Mouse (Mus musculus) T-helper 17 cell (primary cell): ENCODE measurements around the gene Mbl2.
"Not testable (repeated sequence)": the region's sequence is repeated elsewhere in the genome, so short reads cannot be mapped to it uniquely, and the experiment has no call there.

Experiments used
- in situ Hi-C, 2 experiments: fragments of 300-600 bp; cut with MboI, MseI; formaldehyde crosslinking; loops; 1 replicate in 1 of 2; 2 replicates in 1 of 2; pipeline ENCODE4 v1.15.1; 2025; ENCODE audit warnings: high pct_unique_total_duplicates in 2 of 2

Mbl2 gene

DNA sequence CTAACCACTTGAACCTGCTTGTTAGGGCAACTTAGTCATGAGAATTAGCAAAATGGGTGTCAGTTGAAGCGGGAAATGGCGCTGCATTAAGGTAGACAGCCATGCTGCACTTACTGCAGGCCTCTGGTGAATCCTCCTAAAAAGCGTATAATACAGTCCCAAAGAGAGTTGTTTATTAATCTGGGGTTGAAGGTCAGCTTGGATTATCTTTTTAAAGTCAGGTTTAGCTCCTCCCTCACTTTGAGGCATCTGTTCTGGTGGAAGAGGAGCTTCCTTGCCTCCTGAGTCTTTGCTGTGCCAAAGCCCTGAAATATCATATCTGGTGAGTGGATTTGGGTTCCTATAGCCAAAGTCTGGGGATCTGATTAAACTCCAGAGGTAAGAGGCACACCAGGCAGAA is at the start of gene Mbl2:
TSS of gene Mbl2 (plus strand) at position 252 of the 400 bp plus-strand sequence.
- in situ Hi-C loops, result no loop called here

DNA sequence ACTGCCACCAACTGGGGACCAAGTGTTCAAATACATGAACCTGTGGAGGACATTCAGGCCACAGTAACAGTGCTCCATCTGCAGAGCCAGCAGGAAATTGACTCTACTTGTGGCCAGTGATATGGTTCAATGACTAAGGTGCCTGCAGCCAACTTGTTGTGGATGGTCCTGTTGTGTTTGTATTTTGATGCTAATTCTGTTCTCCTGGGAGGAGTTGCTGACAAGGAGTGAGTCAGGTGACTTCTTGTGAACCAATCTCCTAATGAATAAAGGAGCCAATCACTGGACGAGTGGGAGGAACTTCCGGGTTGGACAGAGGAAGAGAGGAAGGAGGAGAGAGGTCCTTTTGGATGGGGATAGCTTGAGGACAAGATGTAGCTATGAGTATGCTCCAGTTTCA is 47.2 kb upstream of the Mbl2 start:
- in situ Hi-C loops, result no loop called here

DNA sequence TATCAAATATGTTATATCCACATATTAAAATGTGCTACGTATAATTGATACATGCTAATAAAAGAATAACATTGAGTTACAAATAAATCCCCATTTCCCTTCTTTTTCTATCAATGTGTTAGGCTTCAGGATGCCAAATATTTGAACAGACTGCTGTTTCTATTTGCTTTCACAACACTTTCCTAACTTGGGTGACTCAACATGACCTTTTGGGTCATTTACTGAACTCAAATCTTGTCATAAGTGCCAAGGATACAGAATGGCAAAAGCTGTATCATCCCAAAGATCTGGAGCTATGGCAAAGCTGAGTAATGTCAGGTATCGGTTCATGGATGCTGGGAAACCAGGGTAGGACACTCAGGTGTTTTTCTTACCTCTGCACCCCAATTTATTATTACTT is 45.5 kb upstream of the Mbl2 start:
- in situ Hi-C loops, result no loop called here

DNA sequence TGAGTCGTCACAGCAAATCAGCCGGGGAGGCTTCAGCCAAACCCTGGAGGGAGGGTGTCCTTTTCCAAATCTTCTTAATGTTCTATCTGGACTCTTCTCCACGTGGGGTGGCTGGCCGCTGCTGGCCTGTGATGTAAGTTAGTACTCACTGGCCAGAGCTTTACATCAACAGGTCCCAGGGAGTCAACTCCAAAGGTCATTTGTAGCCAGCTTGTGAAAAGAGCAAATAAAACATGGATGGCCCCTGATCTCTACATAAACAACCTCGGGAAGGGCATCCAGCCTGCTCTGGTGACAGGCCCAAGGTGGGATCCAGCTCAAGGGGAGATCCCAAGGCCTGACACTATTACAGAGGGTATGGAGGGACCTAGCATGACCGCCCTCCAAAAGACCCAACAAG is 37.7 kb upstream of the Mbl2 start:
- in situ Hi-C loops, result no loop called here

DNA sequence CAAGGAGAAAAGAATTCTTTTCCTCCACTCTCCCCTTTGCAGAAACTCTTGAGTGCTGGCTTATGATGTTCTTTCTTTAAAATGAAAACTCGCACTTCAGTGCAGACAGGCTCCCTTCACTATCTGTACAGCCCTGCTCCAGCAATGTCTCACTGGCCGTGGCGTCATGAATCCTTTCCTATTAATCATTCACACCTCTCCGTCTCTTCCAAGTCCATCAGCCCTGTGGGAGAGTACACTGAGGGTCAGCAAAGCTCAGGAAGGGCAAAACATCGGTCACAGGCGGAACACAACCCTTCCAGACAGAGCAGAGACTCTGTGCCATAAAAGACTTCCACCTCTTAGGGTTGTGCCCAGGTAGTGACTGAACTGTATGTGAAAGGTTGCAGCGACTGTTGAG is 30.6 kb upstream of the Mbl2 start:
- in situ Hi-C loops, result no loop called here

DNA sequence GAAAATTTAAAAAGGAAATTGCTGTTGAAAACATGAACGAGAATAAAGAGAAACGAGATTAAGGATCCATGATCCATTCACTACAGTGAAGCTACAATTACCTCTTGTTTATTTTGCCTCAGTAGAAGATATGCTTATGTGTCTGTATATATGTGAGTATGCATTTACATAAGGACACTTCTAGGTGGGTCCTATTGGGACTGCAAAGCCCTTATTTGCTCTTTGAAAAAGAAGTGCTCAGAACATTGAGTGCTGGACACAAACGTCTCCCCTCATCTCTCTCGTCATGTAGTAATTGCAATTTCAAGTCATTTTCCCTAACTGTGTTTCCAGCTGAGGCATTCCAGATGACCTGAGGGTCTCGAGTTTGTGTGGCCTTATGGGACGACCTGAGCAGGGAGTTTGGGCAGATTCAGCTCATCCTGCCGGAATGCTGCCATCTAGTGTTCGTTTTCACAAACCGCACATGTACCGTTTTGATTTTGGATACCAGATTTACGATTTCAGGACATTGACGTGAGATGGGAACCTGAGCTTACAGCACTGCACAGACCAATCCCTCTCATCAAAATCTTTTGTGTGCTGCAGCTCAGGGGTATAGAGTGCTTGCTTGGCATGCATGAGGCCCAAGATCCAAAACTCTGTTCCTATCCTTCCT is 27.5 kb upstream of the Mbl2 start:
- in situ Hi-C loops, result loop anchor here (5.0 kb wide), 2 partner anchors 38 to 383 kb away; no protein-coding TSS in a partner anchor

DNA sequence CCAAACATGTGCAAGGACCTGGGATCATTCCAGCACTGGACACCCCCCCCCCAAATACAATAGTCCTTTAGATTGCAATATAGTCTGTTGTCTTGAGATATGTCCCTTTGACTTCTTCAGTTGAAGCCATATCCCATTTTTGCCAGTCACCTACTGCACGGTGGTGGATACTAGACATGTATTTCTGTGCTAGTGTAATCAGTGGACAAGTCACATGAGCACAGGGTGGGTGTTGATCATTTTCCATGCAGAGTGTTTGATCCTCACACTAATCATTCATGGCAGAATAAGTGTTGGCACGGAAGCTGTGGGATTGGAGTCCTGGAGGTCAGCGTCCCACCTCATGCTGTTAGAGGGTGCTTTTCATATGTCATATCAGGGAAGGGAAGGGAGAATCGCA is 26.9 kb upstream of the Mbl2 start:
- in situ Hi-C loops, result loop anchor here (5.0 kb wide), 2 partner anchors 39 to 384 kb away; no protein-coding TSS in a partner anchor

DNA sequence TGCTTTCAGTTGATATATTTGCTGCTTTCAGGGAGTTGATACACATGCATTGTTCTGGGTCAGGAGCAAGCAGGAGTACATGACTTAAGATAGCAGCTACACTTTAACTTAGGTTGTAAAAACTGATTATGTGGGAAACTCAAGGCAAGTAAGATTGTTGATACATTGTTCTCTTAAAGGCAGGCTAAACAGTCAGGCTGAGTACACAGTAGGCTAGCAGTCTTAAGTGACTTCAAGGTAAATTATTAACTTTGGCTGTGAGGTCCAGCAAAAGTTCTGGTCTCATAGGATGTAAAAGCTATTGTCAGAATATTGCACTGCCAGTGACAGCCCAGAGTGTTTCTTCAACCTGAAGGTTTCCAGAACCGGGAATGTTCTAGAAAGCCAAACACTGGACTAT is 25.8 kb upstream of the Mbl2 start:
- in situ Hi-C loops, result loop anchor here (5.0 kb wide), 2 partner anchors 40 to 385 kb away; no protein-coding TSS in a partner anchor

DNA sequence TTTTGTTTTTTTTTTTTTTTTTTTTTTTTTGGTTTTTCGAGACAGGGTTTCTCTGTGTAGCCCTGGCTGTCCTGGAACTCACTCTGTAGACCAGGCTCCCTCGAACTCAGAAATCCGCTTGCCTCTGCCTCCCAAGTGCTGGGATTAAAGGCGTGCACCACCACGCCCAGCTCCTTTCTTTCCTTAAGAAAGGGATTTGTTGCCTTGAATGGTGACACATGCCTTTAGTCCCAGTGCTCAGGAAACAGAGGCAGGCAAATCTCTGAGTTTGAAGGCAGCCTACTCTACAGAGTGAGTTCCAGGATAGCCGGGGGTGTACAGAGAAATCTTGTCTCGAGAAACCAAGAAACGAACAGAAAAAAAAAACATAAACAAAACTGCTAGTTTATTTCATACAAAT is 23.7 kb upstream of the Mbl2 start:
- in situ Hi-C loops, result loop anchor here (5.0 kb wide), 2 partner anchors 42 to 387 kb away; no protein-coding TSS in a partner anchor

DNA sequence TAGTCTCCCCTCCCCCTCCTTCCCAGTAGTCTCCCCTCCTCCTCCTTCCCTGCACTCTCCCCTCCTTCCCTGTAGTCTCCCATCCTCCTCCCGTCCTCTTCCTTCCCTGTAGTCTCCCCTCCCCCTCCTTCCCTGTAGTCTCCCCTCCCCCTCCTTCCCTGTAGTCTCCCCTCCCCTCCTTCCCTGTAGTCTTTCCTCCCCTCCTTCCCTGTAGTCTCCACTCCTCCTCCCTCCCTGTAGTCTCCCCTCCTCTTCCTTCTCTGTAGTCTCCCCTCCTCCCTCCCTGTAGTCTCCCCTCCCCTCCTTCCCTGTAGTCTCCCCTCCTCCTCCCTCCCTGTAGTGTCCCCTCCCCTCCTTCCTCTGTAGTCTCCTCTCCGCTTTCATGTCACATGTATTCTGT is 18.7 kb upstream of the Mbl2 start:
- in situ Hi-C loops, result no loop called here

DNA sequence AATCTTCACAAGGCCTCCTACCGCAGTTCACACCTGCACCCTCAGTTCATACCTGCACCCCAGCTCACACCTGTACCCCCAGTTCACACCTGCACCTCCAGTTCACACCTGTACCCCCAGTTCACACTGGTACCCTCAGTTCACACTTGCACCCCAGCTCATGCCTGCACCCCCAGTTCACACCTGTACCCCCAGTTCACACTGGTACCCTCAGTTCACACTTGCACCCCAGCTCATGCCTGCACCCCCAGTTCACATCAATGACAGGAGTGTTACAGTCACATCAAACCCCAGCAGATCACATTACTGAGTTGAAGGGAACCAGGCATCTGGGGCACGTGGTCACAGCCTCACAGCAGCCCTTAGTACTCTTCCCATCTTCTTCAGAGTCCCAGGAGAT is 17.0 kb upstream of the Mbl2 start:
- in situ Hi-C loops, result not testable (repeated sequence)

DNA sequence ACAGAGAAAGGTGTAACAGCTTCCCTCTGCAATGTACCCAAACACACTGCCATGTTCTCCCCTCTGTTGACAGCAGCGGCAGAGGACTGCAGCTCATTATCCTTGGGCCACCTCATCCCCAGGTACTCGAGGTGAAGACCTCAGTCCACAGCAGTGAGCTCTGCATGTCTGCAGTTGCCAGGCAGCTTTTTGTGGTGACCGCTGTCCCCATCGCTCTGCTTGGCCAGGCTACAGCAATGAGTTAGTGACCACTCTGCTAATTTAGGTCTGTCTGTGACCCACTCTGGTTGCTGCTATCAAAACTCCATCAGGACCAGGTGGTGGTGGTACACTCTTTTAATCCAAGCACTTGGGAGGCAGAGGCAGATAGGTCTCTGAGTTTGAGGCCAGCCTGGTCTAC is 16.6 kb upstream of the Mbl2 start:
- in situ Hi-C loops, result no loop called here

DNA sequence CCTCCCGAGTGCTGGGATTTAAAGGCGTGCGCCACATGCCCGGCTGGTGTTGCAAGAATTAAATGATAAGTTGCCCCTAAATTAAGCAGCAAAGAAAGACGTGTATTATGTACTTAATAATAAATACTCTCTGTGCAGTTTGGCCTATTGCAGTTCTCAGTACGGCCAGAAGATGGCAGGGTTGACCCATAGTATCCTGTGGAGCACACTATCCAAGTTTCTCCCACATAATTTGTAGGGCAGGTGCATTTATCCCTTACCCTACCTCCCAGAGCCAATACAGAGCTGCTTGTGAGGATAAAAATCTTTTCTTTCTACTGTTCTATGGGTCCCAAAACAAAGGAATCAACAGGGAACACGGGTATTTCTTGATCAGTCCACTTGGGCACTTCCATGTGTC is 15.4 kb upstream of the Mbl2 start:
- in situ Hi-C loops, result no loop called here

DNA sequence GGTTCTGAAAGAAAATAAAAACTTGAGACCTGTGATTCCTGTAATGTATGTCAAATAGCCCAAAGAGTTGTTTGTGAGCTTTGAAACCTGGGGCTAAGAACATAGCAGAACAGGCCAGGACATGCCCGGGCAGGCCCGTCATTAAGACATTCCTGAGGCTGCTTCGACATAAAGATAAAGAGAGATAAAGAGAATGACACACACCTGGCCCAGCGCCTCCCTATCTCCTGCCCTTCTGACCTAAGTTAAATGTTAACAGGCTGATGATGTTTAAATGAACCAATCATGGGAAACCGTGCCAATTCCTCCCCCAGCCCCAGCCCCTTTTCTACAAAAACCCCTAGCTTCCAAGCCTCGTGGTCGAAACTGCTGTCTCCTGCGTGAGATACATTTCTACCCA is 10.1 kb upstream of the Mbl2 start:
- in situ Hi-C loops, result not testable (repeated sequence)

DNA sequence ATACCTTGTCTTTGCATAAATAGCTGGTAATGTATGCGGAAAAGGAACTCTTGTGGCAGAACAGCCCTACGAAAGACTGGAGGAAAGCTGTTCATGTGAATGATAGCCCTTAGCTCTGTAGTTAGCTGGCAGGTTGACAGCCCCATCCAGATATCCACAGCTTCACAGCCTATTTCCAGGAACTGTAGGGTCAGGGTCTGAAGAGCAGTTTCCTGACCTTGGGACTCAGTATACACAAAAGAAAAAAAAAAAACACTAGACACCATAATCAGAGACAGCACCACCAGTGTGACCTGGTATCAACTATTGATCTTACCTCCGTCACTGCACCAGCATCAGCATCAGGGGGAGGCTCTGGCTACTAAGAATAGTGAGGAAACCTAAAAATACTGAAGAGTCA is 3.3 kb upstream of the Mbl2 start:
- in situ Hi-C loops, result no loop called here

DNA sequence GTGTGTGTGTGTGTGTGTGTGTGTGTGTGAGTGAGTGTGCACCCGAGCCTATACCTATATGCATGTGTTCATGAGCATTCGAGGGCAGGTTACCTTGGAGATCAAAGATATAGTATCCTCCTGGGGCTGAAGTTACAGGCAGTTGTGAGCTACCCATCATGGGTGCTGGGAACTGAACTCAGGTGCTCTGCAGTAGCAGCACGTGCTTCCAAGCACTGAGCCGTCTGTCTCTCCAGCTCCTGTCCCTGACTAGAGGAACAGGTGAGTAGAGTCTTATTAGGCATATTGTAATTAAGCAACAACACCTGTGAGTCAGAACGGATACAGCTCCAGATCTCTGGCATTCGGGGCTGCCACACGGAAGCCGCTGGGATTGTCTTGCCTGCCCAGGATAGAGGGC is 1.7 kb downstream of the Mbl2 start:
- in situ Hi-C loops, result no loop called here

DNA sequence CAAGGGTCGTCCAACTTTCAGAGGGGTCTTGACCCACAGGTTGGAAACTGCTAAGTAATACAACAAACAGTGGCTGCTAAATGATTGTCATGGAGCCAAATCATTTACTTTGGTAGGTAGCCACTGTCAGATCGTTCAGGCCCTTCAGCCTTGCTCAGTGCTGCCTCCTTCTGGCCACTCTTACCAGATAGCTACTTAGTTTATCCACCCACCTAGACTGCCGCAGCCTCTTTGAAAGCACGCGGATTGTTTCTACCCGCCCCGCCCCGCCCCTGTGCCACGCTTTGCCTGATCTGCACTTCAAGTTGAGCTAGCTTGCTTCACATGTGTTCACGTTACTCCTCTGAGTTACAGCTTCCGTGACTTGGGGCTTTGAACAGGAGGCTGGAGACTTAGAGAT is 14.6 kb downstream of the Mbl2 start:
- in situ Hi-C loops, result loop anchor here (5.0 kb wide), 1 partner anchor 305 kb away; no protein-coding TSS in a partner anchor

DNA sequence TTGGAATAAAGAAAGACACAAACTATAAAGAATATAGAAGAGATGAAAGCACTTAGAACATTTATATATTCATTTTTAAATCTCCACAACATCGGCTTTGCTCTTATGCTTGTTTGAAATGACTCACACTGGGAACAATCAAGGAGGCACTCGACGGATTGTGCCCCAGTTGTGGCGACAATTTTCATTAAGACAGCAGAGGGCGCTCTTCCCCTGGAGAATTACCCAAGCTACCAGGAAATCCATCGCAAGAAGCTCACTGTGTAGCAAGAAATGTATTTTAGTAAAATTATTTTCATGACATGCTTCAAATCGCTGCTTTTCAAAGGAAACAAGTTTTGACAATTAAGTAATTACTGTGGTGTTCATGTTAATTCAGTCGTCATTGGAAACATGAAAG is 16.1 kb downstream of the Mbl2 start:
- in situ Hi-C loops, result loop anchor here (5.0 kb wide), 1 partner anchor 303 kb away; no protein-coding TSS in a partner anchor

DNA sequence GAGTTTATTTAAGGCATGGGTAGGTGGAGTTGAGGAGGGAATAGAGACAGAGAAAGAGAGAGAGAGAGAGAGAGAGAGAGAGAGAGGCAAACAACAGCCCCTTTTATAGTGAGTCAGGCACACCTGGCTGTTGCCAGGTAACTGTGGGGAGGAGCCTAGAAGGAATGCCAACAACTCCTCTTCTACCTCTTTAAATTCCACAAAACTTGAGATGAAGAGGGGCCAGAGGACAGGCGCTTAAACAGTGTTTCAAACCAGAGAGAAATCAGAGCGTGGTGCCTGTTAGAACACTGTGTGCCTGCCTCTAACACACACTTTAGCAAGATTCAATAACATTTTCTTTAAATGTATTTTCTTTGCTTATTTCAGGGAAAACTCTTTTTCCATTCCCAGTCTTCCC is 19.5 kb downstream of the Mbl2 start:
- in situ Hi-C loops, result no loop called here

DNA sequence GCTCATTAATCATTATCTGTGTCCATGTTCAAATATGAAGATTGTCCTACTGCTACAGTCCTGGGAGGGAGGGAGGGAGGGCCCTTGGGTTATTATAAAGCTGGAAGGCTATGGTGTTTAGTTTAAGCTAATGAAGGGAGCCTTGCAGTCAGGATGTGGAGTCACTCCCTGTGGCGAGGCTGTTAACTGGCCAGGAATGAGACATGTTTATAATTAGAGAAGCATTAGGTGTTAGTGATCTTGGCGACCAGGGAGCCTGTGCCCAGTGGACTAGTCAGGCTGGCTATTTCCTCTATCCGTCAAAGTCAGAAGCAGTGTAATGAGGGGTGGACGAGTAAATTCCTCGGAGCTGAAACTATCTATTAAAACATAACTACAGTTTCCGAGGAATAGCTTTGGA is 23.6 kb downstream of the Mbl2 start:
- in situ Hi-C loops, result no loop called here

DNA sequence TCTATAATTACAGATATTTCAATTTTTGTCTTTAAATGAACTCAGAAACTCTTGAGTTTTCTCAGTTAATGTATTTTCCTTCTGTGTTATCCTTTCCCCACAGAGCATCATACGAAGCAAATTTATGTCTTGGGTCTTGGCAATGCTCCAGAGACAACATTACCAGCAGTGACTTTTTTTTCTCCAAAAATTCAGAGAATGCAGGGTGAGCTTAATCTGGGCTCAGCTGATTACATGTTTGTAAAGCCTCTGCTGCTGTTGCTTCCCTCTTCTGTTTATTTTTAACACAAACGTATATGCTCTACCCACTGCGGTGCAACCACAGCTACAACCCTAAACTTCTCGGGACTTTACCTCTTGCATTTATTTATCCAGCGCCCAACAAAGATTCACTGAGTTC is 48.4 kb downstream of the Mbl2 start:
- in situ Hi-C loops, result no loop called here

DNA sequence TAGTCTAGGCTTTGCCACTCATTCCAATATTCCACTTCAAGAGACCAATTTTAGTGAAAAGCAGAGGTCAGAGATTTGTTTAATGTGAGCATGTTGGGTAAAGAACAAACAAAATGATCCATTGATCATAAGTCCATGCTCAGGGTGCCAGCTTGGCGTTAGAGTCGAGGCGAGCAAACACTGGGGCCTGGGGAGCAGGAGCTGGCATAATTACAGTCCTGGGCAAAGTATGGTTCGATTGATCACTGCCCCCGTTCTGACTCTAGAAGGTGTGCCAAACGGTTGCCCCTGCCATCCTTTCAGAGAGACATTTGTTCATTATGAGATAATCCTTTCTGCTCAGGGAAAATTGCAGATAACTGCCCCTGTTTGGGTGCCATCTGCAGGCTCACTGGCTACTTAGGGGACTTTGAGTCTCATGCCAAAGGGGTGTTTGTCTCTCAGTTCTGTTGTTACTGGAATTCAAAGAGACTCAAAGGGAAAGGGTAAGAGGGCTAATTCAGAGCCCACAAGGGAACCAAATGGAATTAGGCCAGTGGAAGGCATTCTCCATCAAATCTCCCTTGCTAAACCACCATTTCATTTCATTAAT is 55.3 kb downstream of the Mbl2 start:
- in situ Hi-C loops, result no loop called here
